Mouse (Mus musculus) heart, adult 10 weeks (tissue): ENCODE results near the gene Hsf5. TPM values are rescaled to one million over a fixed set of nuclear protein-coding genes. Genes with fewer than 3 reads are reported as not detected.

Source experiments
- polyA plus RNA-seq: library from polyadenylated mRNA; stranded (reverse); fragments of 350-450 nt; fragmentation: Illumina TruSeq; extraction: RNeasy Lipid Tissue Mini Kit (QIAGEN cat#74804); gene quantifications from one replicate; pipeline ENCODE4 v1.2.3, GENCODE M21; 2014; ENCODE audit warnings: low read depth, low replicate concordance

Gene Hsf5
- not detected for polyA plus RNA-seq

GRCm38 (mm10) chr11:87616790-87617474, at the start of gene Hsf5:
TSS of gene Hsf5 (plus strand) at chr11:87617164.

GRCm38 (mm10) chr11:87568255-87568953, 48.6 kb upstream of the Hsf5 start, which contains the start of gene Sept4:
TSS of gene Sept4 (plus strand) at chr11:87568903.

GRCm38 (mm10) chr11:87591526-87592353, 25.2 kb upstream of the Hsf5 start, which contains the start of gene Mtmr4:
TSS of gene Mtmr4 (plus strand) at chr11:87592162.

GRCm38 (mm10) chr11:87662407-87662806, 45.4 kb downstream of the Hsf5 start, which contains the start of gene Rnf43:
TSS of gene Rnf43 (plus strand) at chr11:87662722.

Other genes starting within 250 kb of the Hsf5 start
- 2.0 TPM for gene Rad51c, start 212.2 kb upstream of the Hsf5 start, polyA plus RNA-seq
- gene Tex14, start 212.1 kb upstream of the Hsf5 start, polyA plus RNA-seq: 0.34 TPM
- gene Gm11492, start 50.5 kb upstream of the Hsf5 start, polyA plus RNA-seq: not detected
- gene Sept4, start 48.3 kb upstream of the Hsf5 start, polyA plus RNA-seq: 49.7 TPM
- 12.4 TPM for gene Mtmr4, start 25.0 kb upstream of the Hsf5 start, polyA plus RNA-seq
- 0.68 TPM for gene Rnf43, start 45.6 kb downstream of the Hsf5 start, polyA plus RNA-seq
- 51.4 TPM for gene Supt4a, start 120.4 kb downstream of the Hsf5 start, polyA plus RNA-seq
- gene Tspoap1, start 143.4 kb downstream of the Hsf5 start, polyA plus RNA-seq: not detected
- gene Mpo, start 176.4 kb downstream of the Hsf5 start, polyA plus RNA-seq: not detected
- not detected for gene Lpo, start 211.1 kb downstream of the Hsf5 start, polyA plus RNA-seq
- 3.6 TPM for gene Mks1, start 236.1 kb downstream of the Hsf5 start, polyA plus RNA-seq